Mouse (Mus musculus) liver, embryonic 14.5 days (tissue): ENCODE data around the gene Nav2. TPM values are rescaled to one million over a fixed set of nuclear protein-coding genes. Genes with fewer than 3 reads are reported as not detected.

ENCODE experiments used
- ATAC-seq: fragments of 200-750 bp; cut with Nextera tagmentation; 2 replicates; pipeline ENCODE4 v1.8.0; 2017; ENCODE audit warnings: moderate number of reproducible peaks, mild to moderate bottlenecking, moderate library complexity; ENCODE audit not compliant: insufficient read depth
- DNase-seq, 3 experiments: peaks; one replicate each; pipeline ENCODE4 v3.0.0-alpha.2; 2012 to 2013; ENCODE audit warnings: low read depth in 3 of 3, low spot score in 3 of 3
- H3K27ac ChIP-seq: fragments of 300-500 bp; sonication (generic); 2 replicates; pipeline ENCODE4 v1.5.1; 2014; ENCODE audit warnings: moderate library complexity, mild to moderate bottlenecking, control low read depth, inconsistent platforms
- H3K27me3 ChIP-seq: fragments of 300-500 bp; sonication (generic); 2 replicates; pipeline ENCODE4 v1.6.1; 2014; ENCODE audit warnings: mild to moderate bottlenecking, low read length, moderate library complexity; ENCODE audit not compliant: control insufficient read depth, insufficient read depth
- H3K36me3 ChIP-seq: fragments of 300-500 bp; sonication (generic); replicated peaks from 2 replicates; pipeline ENCODE4 v1.6.1; 2014; ENCODE audit warnings: low read depth; ENCODE audit not compliant: control insufficient read depth, insufficient read depth
- H3K4me1 ChIP-seq, 2 experiments: fragments of 200-500 bp in 1 of 2; fragments of 300-500 bp in 1 of 2; sonication (generic) in 1 of 2; replicated peaks; 2 replicates each; pipeline ENCODE4 v1.6.1; 2012 to 2014; ENCODE audit warnings: antibody characterized with exemption in 1 of 2, inconsistent platforms in 1 of 2, low read length in 1 of 2; ENCODE audit not compliant: control insufficient read depth in 2 of 2, insufficient read depth in 2 of 2
- H3K4me2 ChIP-seq: fragments of 300-500 bp; sonication (generic); 2 replicates; pipeline ENCODE4 v1.6.1; 2014; ENCODE audit warnings: low read depth, mild to moderate bottlenecking, control low read depth, moderate library complexity
- H3K4me3 ChIP-seq, 2 experiments: fragments of 200-500 bp in 1 of 2; fragments of 300-500 bp in 1 of 2; sonication (generic) in 1 of 2; 2 replicates each; pipeline ENCODE4 v1.5.1; 2012 to 2014; ENCODE audit warnings: low read depth in 2 of 2, low read length in 2 of 2, mild to moderate bottlenecking in 2 of 2, control low read depth in 1 of 2, inconsistent platforms in 1 of 2, moderate library complexity in 1 of 2; ENCODE audit not compliant: insufficient read depth in 1 of 2
- H3K9ac ChIP-seq: fragments of 300-500 bp; sonication (generic); replicated peaks from 2 replicates; pipeline ENCODE4 v1.6.1; 2014; ENCODE audit warnings: mild to moderate bottlenecking, control low read depth, moderate library complexity
- H3K9me3 ChIP-seq: fragments of 300-500 bp; sonication (generic); 2 replicates; pipeline ENCODE4 v1.6.1; 2016; ENCODE audit warnings: low read length, mixed read lengths; ENCODE audit not compliant: control insufficient read depth
- CTCF ChIP-seq: IDR thresholded peaks from 2 replicates; pipeline ENCODE4 v1.5.1; 2016; ENCODE audit warnings: antibody characterized with exemption, low read depth, control low read depth
- EP300 ChIP-seq: IDR thresholded peaks from 2 replicates; pipeline ENCODE4 v1.6.1; 2016; ENCODE audit warnings: antibody characterized with exemption, low read depth
- WGBS: fragments of 180-500 bp; shearing (Covaris S2); extraction: QIAGEN DNeasy Blood & Tissue Kit; methylation state at CpG from one replicate; pipeline ENCODE4 v1.1.7; 2014; ENCODE audit not compliant: insufficient replicate concordance; 5-methylcytosine and 5-hydroxymethylcytosine counted together
- polyA plus RNA-seq, 2 experiments: library from polyadenylated mRNA; depleted of rRNA in 1 of 2; stranded (reverse) in 1 of 2; unstranded in 1 of 2; fragments of >200 nt; fragmentation: Nextera tagmentation in 1 of 2; extraction: Ambion mirVana in 1 of 2; gene quantifications; 2 replicates each; pipeline versions ENCODE4 v1.2.1 to v1.2.3; 2012 to 2014

Nav2 gene
- polyA plus RNA-seq, 2 experiments, result 1.5 to 1.6 TPM

DNA sequence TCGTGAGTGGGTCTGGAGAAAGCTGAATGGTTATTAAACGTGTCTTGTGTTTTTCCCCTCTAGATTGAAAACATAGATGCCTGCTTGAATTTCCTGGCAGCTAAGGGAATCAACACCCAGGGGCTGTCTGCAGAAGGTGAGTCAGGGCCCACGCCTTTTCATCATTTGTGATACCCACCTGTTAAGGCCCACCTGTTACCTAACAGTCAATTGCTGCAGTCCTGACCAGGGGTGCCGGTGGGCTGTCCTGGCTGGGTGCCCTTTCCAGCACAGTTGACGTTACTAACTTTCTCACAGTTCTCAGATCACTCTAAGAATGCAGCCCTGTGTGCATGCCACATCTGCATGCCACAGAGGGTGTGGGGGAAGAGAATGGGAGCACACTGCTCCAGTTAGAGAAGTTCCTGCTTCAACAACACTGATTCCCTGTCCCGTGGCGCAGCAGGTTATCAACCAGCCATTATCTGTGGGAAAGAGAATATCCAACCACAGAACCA is 489.6 kb downstream of the Nav2 start:
- 51% methylated on average over 7 of the region's 7 CpGs for WGBS
- no peak for DNase-seq
- Histone ChIP-seq H3K36me3 (no peaks in the 10 kb centered on the region), H3K9me3 (no peaks in the 10 kb centered on the region), H3K9ac (no peak overlapping the region), H3K4me1 (peaks cover 0 to 14% of the 10 kb centered on the region in 2 experiments; a peak in 2 of 4 replicates), H3K27me3 (no peaks in the 10 kb centered on the region), H3K4me2 (peak overlapping the region; percentile 28), H3K4me3 (no peak overlapping the region), H3K27ac (peak overlapping the region; percentile 15; the same call in 1 of the 2 replicates)
- no peak for TF ChIP-seq EP300
- no peak for TF ChIP-seq CTCF
- ATAC-seq, result no peak

DNA sequence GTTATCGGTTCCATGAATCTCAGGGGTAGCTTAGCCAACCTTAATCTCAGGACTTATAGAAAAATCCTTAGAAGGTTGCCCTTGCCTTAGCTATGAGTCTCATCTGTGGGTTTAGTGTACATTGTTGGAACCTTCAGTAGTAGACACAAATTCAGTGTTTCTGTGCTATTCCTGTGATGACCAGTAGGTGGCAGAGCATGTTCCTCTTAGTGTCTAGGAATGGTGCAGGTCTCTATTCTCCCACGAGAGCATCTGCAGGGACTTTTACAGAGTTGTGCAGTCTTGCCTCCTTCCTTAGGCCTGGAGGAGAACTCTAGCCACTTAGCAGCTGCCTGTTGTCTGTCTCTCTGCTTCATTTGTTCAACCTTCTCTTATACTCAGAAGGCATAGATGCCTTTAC is 490.8 kb downstream of the Nav2 start:
- Histone ChIP-seq H3K9me3 (no peaks in the 10 kb centered on the region), H3K36me3 (no peaks in the 10 kb centered on the region), H3K4me3 (no peak overlapping the region), H3K4me2 (peak overlapping the region; percentile 36), H3K27me3 (no peaks in the 10 kb centered on the region), H3K27ac (no peak overlapping the region), H3K9ac (no peak overlapping the region), H3K4me1 (peaks cover 0 to 14% of the 10 kb centered on the region in 2 experiments; a peak in 2 of 4 replicates)
- TF ChIP-seq CTCF, result peak; percentile 86
- no peak for TF ChIP-seq EP300
- ATAC-seq (no peak), DNase-seq (peak; percentile 26 to 38 (median 35))
- 33% methylated on average over 2 of the region's 2 CpGs for WGBS

DNA sequence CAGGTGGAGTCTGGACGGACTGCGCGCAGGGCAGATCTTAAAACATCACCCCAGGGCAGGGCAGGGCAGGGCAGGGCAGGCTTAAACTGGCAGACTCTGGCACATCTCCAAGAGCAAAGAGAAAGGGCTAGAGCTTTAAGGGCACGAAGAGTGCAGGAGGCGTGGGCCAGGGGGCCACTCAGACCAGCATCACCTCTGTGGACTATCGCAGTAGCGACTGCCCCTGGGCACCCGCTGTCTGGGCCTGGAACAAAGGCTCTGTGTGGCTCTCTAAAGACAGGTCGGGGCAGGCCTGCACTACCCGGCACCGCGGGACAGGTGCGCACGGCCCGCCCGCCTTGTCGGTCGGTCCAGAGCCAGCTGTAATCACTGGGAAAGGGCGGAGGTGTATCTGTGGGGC is 491.9 kb downstream of the Nav2 start:
- no peak overlapping the region for H3K4me2 ChIP-seq
- H3K36me3 ChIP-seq, result no peaks in the 10 kb centered on the region
- H3K27me3 ChIP-seq, result no peaks in the 10 kb centered on the region
- 78% methylated on average over 19 of the region's 19 CpGs for WGBS
- ATAC-seq (no peak), DNase-seq (no peak)
- no peak overlapping the region for H3K9ac ChIP-seq
- no peak for TF ChIP-seq CTCF
- no peak for TF ChIP-seq EP300
- H3K9me3 ChIP-seq, result no peaks in the 10 kb centered on the region
- no peak overlapping the region for H3K4me3 ChIP-seq
- no peak overlapping the region for H3K27ac ChIP-seq
- H3K4me1 ChIP-seq, result peaks cover 0 to 14% of the 10 kb centered on the region in 2 experiments; a peak in 2 of 4 replicates

DNA sequence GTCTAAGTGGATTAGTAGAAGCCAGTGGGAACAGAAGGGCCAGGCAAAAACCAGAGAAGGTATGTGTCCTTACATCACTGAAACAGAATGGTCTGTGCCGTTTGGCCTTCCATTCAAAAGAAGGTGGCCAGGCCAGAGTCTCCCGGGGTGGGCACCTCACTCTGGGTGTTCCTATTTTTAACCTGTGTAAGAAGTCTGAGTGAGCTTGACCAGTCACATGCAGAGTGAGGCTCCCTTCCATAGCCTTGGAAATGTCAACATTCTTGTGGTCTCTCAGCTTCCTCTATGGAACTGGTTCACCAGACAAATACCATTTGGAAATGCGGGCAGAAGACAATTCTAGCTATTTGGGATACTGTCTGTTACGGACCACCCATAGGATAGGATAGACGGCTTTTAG is 494.0 kb downstream of the Nav2 start:
- Histone ChIP-seq H3K4me1 (peaks cover 0 to 11% of the 10 kb centered on the region in 2 experiments; a peak in 2 of 4 replicates), H3K9me3 (no peaks in the 10 kb centered on the region), H3K4me2 (no peak overlapping the region), H3K27ac (no peak overlapping the region), H3K27me3 (no peaks in the 10 kb centered on the region), H3K9ac (no peak overlapping the region), H3K4me3 (no peak overlapping the region), H3K36me3 (no peaks in the 10 kb centered on the region)
- TF ChIP-seq CTCF (no peak), EP300 (no peak)
- no peak for DNase-seq
- no peak for ATAC-seq
- WGBS, result 47% methylated on average over 5 of the region's 5 CpGs

GRCm38 (mm10) chr7:49407688-49408087 is 499.2 kb downstream of the Nav2 start:
- TF ChIP-seq EP300, result no peak
- TF ChIP-seq CTCF, result no peak
- Histone ChIP-seq H3K4me2 (no peak overlapping the region), H3K27ac (no peak overlapping the region), H3K4me1 (no peaks in the 10 kb centered on the region), H3K36me3 (no peaks in the 10 kb centered on the region), H3K9me3 (no peaks in the 10 kb centered on the region), H3K9ac (no peak overlapping the region), H3K27me3 (no peaks in the 10 kb centered on the region), H3K4me3 (no peak overlapping the region)
- no peak for ATAC-seq
- 67% methylated on average over 9 of the region's 9 CpGs for WGBS
- no peak for DNase-seq
